Mouse (Mus musculus) C2C12 (cell line): ENCODE data around the gene Hnrnpa0.

ENCODE experiments used
- CEBPB ChIP-seq: IDR thresholded peaks from one replicate; pipeline ENCODE4 v1.6.1; 2011; ENCODE audit warnings: low read depth, mild to moderate bottlenecking, control low read depth, moderate library complexity
- CTCF ChIP-seq: IDR thresholded peaks from one replicate; pipeline ENCODE4 v1.5.1; 2011; ENCODE audit not compliant: control insufficient read depth, insufficient read depth, insufficient read length
- FOSL1 ChIP-seq: IDR thresholded peaks from one replicate; pipeline ENCODE4 v1.8.0; 2011; ENCODE audit warnings: mild to moderate bottlenecking, low read length; ENCODE audit not compliant: poor library complexity, insufficient read depth, severe bottlenecking
- MAX ChIP-seq: IDR thresholded peaks from one replicate; pipeline ENCODE4 v1.6.1; 2011; ENCODE audit warnings: mild to moderate bottlenecking, control low read depth
- MYOD1 ChIP-seq: IDR thresholded peaks from one replicate; pipeline ENCODE4 v1.6.1; 2011; ENCODE audit warnings: low read depth; ENCODE audit not compliant: control insufficient read depth, insufficient read length
- MYOG ChIP-seq: IDR thresholded peaks from one replicate; pipeline ENCODE4 v1.6.1; 2011; ENCODE audit not compliant: control insufficient read depth, insufficient read length; ENCODE audit errors: extremely low read depth
- USF1 ChIP-seq: IDR thresholded peaks from one replicate; pipeline ENCODE4 v1.6.1; 2011; ENCODE audit warnings: low read depth, mild to moderate bottlenecking, control low read depth, moderate library complexity

DNA sequence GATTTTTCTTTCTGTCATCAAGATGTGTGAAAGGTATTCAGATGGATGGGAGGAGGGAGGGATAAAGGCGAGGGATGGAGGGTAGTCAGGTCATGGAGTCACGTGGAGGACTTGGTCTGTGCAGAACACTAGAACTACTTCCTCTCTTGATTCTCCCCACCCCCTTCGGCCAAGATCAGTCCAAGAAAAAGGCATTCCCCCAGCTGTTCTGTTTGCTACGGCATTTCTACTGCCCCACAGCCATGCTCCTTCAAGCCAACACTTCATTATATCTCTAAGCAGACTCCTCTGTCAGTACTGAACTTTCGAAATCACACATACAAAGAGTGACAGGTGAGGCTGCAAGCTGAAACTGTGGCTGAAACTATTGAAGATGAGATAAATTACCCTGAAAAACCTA, 45.3 kb downstream of the Hnrnpa0 start:
- TF ChIP-seq USF1 (no peak), CTCF (no peak), MAX (no peak), MYOD1 (no peak), MYOG (no peak), CEBPB (no peak), FOSL1 (no peak)
